Mouse (Mus musculus): ENCODE results near the gene Srebf2. TPM values are rescaled to one million over a fixed set of nuclear protein-coding genes. Genes with fewer than 3 reads are reported as not detected.

Srebf2 gene
- polyA plus RNA-seq, 2 experiments = 29.3 to 30.8 TPM

DNA sequence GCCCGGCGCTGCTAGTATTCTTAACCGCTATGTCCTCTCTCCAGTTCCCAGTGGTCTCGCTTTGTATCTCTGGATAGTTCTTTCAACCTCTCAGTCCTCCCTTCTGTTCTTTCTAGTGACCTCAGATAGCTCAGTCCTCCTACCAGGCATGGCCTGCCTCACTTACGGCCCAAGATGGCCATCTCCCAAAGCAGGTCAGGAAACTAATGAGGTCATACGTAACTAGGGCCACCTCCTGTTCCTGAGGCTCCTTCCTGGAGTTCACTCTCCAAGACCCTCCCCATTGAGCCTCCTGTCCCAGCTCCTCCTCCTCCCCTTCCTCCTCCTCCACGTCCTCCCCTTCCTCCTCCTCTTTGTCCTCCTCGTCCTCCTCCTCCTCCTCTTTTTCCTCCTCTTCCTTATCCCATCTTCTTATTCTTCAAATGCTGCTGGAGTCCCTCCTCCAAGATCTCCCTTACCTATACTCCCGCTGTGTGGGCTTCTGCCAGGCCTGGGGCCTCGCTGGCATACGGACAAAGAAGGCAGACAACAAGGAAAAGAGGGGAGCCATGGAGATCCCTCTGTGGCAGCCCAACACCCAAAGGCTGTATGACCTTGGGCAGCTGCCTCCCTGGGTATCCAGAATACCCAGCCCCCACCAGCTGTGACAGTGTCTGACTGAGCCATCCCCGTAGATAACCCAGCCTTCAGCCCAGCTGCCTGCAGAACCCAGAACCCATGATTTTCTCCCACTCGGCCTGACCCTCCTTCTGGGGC lies 62.5 kb downstream of the Srebf2 start:
- no peak for ATAC-seq (ENCODE audit: insufficient read depth)
- Histone ChIP-seq H3K4me3 (ENCODE audit: insufficient read depth in 1 of 2, low read depth in 2 of 2, low read length in 2 of 2) (no peak overlapping the region), H3K4me2 (ENCODE audit: low read depth) (no peak overlapping the region), H3K9ac (replicated peaks) (no peak overlapping the region), H3K36me3 (replicated peaks; ENCODE audit: control insufficient read depth, insufficient read depth, low read depth) (peaks cover 5% of the 10 kb centered on the region; the same call in 1 of the 2 replicates), H3K9me3 (ENCODE audit: control insufficient read depth, low read length) (no peaks in the 10 kb centered on the region), H3K27ac (no peak overlapping the region), H3K27me3 (ENCODE audit: control insufficient read depth, insufficient read depth, low read length) (peaks cover 61% of the 10 kb centered on the region), H3K4me1 (replicated peaks; ENCODE audit: control insufficient read depth in 2 of 2, insufficient read depth in 2 of 2, low read length in 1 of 2) (no peaks in the 10 kb centered on the region)
- TF ChIP-seq EP300 (IDR thresholded peaks at IDR 0.05; ENCODE audit: low read depth) (no peak), CTCF (IDR thresholded peaks at IDR 0.05; ENCODE audit: low read depth) (no peak)
- DNase-seq (ENCODE audit: low read depth in 3 of 3, low spot score in 3 of 3) = no peak
- WGBS (ENCODE audit: insufficient replicate concordance) = 71% methylated on average over 13 of the region's 13 CpGs

DNA sequence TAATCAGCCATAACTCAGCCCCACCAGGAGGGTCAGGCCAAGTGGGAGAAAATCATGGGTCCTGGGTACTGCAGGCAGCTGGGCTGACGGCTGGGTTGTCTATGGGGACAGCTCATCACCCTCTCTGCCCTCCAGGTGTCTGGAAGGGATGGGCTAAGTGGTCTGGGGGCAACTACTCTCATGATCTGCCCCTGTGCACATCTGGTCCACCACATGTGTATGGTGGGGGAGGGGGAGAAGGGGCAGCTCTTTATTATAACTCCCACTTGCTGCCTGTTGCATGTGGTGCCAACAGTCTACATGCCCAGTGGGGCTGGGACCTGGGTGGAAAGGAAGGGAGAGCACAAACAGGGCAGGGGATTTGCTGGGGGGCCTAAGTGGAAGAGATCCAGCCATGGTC lies 63.8 kb downstream of the Srebf2 start:
- TF ChIP-seq EP300 (IDR thresholded peaks at IDR 0.05; ENCODE audit: low read depth) = no peak
- no peak for TF ChIP-seq CTCF (IDR thresholded peaks at IDR 0.05; ENCODE audit: low read depth)
- 52% methylated on average over 1 of the region's 1 CpGs for WGBS (ENCODE audit: insufficient replicate concordance)
- Histone ChIP-seq H3K4me3 (ENCODE audit: insufficient read depth in 1 of 2, low read depth in 2 of 2, low read length in 2 of 2) (no peak overlapping the region), H3K36me3 (replicated peaks; ENCODE audit: control insufficient read depth, insufficient read depth, low read depth) (no peaks in the 10 kb centered on the region), H3K4me1 (replicated peaks; ENCODE audit: control insufficient read depth in 2 of 2, insufficient read depth in 2 of 2, low read length in 1 of 2) (no peaks in the 10 kb centered on the region), H3K27me3 (ENCODE audit: control insufficient read depth, insufficient read depth, low read length) (peaks cover 73% of the 10 kb centered on the region), H3K9ac (replicated peaks) (no peak overlapping the region), H3K27ac (no peak overlapping the region), H3K4me2 (ENCODE audit: low read depth) (no peak overlapping the region), H3K9me3 (ENCODE audit: control insufficient read depth, low read length) (no peaks in the 10 kb centered on the region)
- DNase-seq (ENCODE audit: low read depth in 3 of 3, low spot score in 3 of 3) = no peak
- no peak for ATAC-seq (ENCODE audit: insufficient read depth)

DNA sequence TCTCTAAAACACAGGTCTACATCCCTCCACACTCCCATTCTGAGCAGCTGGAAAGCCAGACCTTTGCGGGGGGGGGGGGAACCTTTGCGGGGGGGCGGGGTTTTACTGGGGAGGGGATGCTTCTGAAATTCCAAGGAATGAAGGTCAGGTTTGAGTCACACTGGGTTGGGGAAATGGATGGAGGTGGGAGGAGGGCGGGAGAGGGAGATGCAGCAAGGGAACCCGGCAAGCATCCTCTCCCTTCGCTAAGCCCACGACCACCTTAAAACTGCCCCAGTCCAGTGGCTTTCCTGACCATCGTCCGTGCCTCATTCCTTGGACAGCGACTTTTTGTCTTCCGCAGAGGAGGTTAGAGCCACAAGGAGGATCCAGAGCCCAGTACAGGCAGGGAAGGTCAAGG lies 64.3 kb downstream of the Srebf2 start:
- TF ChIP-seq EP300 (IDR thresholded peaks at IDR 0.05; ENCODE audit: low read depth) = no peak
- no peak for TF ChIP-seq CTCF (IDR thresholded peaks at IDR 0.05; ENCODE audit: low read depth)
- no peak for DNase-seq (ENCODE audit: low read depth in 3 of 3, low spot score in 3 of 3)
- WGBS (ENCODE audit: insufficient replicate concordance) = 8% methylated on average over 11 of the region's 11 CpGs

DNA sequence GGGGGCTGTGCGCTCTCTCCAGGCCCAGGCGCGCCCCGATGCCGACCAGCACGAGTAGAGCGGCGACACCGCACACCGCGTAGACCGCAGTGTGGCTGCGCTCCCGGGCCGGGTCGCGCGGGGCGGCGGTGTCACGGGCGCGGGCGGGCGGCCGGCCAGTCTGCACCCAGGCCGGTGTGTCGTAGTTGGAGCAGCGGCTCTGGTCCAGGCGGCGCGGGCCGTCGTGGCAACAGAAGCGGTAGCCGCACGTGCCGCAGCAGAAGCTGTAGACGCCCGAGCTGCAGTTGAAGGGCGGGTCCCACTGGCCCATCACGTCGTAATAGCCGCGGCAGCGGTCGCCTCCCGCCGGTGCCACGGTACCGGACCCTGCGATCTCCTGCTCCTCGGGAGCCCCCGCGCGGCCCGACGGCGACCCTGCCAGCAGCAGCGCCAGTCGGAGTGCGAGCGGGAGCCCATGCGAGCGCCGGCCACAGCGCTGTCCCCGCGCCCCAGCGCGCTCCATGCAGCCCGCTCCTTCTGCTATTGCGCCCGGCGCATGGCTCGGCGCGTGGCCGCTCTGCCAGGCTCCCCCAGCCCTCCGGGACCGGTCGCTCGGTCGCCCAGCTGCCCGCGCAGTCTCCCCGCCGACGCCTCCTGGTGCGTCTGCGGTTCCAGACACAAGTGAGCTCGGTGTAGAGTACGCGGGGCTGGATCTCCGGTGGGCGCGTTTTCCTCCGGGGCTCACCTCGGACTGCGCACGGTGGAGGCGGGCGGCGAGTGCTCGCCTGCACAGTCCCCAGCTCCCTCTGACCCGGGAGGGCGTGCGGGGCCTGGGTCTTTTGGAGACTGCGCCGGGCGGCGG lies 65.2 kb downstream of the Srebf2 start:
- TF ChIP-seq EP300 (IDR thresholded peaks at IDR 0.05; ENCODE audit: low read depth) (no peak), CTCF (IDR thresholded peaks at IDR 0.05; ENCODE audit: low read depth) (no peak)
- ATAC-seq (ENCODE audit: insufficient read depth) (no peak), DNase-seq (ENCODE audit: low read depth in 3 of 3, low spot score in 3 of 3) (no peak)
- no peak overlapping the region for H3K27ac ChIP-seq
- WGBS (ENCODE audit: insufficient replicate concordance) = under 1% methylated on average over 112 of the region's 112 CpGs
- H3K27me3 ChIP-seq (ENCODE audit: control insufficient read depth, insufficient read depth, low read length) = peaks cover 79% of the 10 kb centered on the region
- no peaks in the 10 kb centered on the region for H3K36me3 ChIP-seq (replicated peaks; ENCODE audit: control insufficient read depth, insufficient read depth, low read depth)
- no peak overlapping the region for H3K9ac ChIP-seq (replicated peaks)
- H3K4me3 ChIP-seq (ENCODE audit: insufficient read depth in 1 of 2, low read depth in 2 of 2, low read length in 2 of 2) = peak overlapping the region; percentile 1 to 27; a peak in 3 of 4 replicates
- no peaks in the 10 kb centered on the region for H3K4me1 ChIP-seq (replicated peaks; ENCODE audit: control insufficient read depth in 2 of 2, insufficient read depth in 2 of 2, low read length in 1 of 2)
- peak overlapping the region; percentile 38 for H3K4me2 ChIP-seq (ENCODE audit: low read depth)
- no peaks in the 10 kb centered on the region for H3K9me3 ChIP-seq (ENCODE audit: control insufficient read depth, low read length)

More for the DNA sequence above, 64.3 kb downstream of the Srebf2 start:
- H3K9me3 ChIP-seq (ENCODE audit: control insufficient read depth, low read length) = no peaks in the 10 kb centered on the region
- H3K4me2 ChIP-seq (ENCODE audit: low read depth) = no peak overlapping the region
- ATAC-seq (ENCODE audit: insufficient read depth) = no peak
- no peaks in the 10 kb centered on the region for H3K4me1 ChIP-seq (replicated peaks; ENCODE audit: control insufficient read depth in 2 of 2, insufficient read depth in 2 of 2, low read length in 1 of 2)
- H3K4me3 ChIP-seq (ENCODE audit: insufficient read depth in 1 of 2, low read depth in 2 of 2, low read length in 2 of 2) = no peak overlapping the region
- H3K27ac ChIP-seq = no peak overlapping the region
- H3K27me3 ChIP-seq (ENCODE audit: control insufficient read depth, insufficient read depth, low read length) = peaks cover 78% of the 10 kb centered on the region
- no peaks in the 10 kb centered on the region for H3K36me3 ChIP-seq (replicated peaks; ENCODE audit: control insufficient read depth, insufficient read depth, low read depth)
- no peak overlapping the region for H3K9ac ChIP-seq (replicated peaks)

DNA sequence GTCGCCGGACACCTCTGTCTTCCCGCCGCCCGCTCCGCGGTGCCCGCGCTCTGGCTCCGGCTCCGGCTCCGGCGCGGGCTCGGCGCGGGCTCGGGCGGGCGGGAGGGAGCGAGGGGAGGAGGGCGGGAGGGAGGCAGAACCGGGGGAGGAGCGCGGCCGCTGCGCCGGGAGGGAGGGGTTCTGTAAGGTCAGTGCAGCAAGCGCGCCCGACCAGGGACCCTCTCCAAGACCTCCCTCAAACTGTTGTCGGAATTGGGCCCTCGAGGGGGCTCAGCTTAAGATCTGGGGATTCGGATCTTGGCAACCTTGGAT lies 65.7 kb downstream of the Srebf2 start, which contains the start of gene Shisa8:
Shisa8 (minus strand) TSS at position 64 of the 312 bp plus-strand sequence.
- Histone ChIP-seq H3K4me1 (replicated peaks; ENCODE audit: control insufficient read depth in 2 of 2, insufficient read depth in 2 of 2, low read length in 1 of 2) (no peaks in the 10 kb centered on the region), H3K4me2 (ENCODE audit: low read depth) (peak within 1 kb of the TSS; percentile 38), H3K27me3 (ENCODE audit: control insufficient read depth, insufficient read depth, low read length) (peaks cover 77% of the 10 kb centered on the region), H3K36me3 (replicated peaks; ENCODE audit: control insufficient read depth, insufficient read depth, low read depth) (no peaks in the 10 kb centered on the region), H3K27ac (no peak within 1 kb of the TSS), H3K4me3 (ENCODE audit: insufficient read depth in 1 of 2, low read depth in 2 of 2, low read length in 2 of 2) (peak within 1 kb of the TSS; percentile 1 to 27; a peak in 3 of 4 replicates), H3K9ac (replicated peaks) (no peak within 1 kb of the TSS), H3K9me3 (ENCODE audit: control insufficient read depth, low read length) (no peaks in the 10 kb centered on the region)
- DNase-seq (ENCODE audit: low read depth in 3 of 3, low spot score in 3 of 3) (no peak), ATAC-seq (ENCODE audit: insufficient read depth) (no peak)
- WGBS (ENCODE audit: insufficient replicate concordance) = 2% methylated on average over 33 of the region's 34 CpGs
- TF ChIP-seq CTCF (IDR thresholded peaks at IDR 0.05; ENCODE audit: low read depth) (no peak), EP300 (IDR thresholded peaks at IDR 0.05; ENCODE audit: low read depth) (no peak)
